Mouse (Mus musculus): ENCODE results near the gene Gm14443.
"Not testable (repeated sequence)": the region's sequence is repeated elsewhere in the genome, so short reads cannot be mapped to it uniquely, and the experiment has no call there.

GRCm38 (mm10) chr2:175161438-175161837, 14.2 kb downstream of the Gm14443 start:
- TF ChIP-seq CTCF (IDR thresholded peaks at IDR 0.05; ENCODE audit: extremely low read depth, insufficient read depth, insufficient read length, insufficient replicate concordance); POLR2A (IDR thresholded peaks at IDR 0.05; ENCODE audit: low read depth, low read length): not testable (repeated sequence)

Data from spleen, adult 2 months (tissue).